Mouse (Mus musculus) c-Kit-negative CD71-positive TER-119-positive erythroid progenitor cells, embryonic 14.5 days (primary cell): ENCODE data around the gene Adamts12.

Experiments
- DNase-seq: peaks from one replicate; pipeline ENCODE4 v3.0.0-alpha.2; 2013; ENCODE audit warnings: low read depth, low spot score

Gene Adamts12

GRCm38 (mm10) chr15:11064558-11065411 is at the start of gene Adamts12:
Gene Adamts12 (plus strand): TSS chr15:11064790.
- DNase-seq = no peak

GRCm38 (mm10) chr15:11014931-11015330 is 49.7 kb upstream of the Adamts12 start:
- DNase-seq = no peak

DNA sequence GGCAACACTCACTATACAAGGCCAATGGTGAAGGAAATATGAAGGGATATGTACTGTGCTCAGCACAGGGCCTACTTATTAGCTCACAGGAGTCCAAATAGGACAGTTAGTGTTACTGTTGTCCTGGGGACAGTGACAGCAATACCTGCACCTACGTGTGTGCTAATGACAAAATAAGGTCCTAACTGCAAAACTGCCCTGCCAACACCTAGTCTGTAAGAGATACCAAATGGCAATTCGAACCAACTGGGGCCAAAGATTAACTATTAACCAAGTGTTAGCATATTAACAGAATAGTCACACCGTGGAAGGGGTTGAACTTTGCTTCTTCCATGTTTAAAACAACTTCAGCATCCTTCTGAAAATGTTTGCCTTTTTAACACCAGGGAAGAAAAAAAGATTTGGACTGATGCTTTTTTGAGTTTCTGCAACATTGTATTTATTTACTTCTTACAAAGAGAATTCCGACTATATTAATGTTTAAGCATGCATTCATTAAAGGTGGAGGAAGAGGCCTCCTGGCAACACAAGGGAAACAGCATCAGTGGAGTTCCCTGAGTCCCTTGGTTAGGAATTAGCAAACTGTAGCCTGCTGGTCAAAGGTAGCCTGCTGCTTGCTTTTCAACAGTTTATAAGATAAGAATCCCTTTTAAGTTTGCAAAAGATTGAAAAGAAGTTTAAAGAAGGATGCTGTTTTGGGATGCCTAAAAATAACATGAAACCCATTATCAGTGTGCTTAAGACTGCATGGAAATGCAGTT is 37.6 kb upstream of the Adamts12 start:
- DNase-seq = no peak

DNA sequence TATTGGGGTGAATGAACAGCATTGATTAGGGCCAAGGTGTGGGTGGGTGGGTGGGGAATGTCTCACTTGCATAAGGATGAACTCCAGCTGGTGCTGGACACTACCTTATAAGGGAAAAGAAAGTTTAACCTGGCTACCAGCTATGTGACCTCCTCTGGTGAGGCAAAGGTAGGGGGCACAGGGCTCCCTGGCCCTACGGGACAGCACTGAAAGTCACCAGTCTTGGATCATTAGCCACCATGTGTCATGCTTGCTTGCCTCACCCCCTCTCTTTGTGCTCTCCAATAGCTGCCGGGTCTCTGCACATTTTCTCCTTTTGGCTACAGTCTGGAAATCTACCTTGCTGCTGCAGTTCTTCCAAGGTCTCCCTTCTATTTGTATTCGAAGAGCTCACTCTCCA is 34.4 kb upstream of the Adamts12 start:
- DNase-seq = no peak

DNA sequence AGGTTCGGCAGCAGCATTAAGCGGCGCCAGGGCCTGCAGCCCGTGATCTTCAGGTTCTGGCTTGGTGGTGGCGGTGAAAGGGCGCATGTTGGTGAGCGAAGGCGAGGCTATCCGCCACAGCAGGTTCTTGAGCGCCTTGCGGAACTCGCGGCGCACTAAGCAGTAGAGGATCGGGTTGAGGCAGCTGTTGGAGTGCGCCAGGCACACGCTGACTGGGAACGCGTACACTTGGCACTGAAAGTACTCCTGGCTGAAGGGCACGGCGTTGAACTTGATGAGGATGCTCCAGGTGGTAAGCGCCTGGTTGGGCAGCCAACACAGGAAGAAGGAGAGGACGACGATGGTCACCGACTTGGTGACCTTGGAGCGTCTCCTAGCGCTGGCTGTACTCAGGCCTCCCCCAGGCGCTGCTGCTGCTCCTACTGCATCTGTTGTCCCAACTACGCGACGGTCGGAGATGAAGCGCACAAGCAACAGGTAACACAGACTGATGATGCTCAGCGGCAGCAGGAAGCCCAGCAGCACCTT is 28.6 kb upstream of the Adamts12 start:
- no peak for DNase-seq

- DNase-seq = no peak
Measured at GRCm38 (mm10) chr15:11036535-11037375, 27.8 kb upstream of the Adamts12 start.

DNA sequence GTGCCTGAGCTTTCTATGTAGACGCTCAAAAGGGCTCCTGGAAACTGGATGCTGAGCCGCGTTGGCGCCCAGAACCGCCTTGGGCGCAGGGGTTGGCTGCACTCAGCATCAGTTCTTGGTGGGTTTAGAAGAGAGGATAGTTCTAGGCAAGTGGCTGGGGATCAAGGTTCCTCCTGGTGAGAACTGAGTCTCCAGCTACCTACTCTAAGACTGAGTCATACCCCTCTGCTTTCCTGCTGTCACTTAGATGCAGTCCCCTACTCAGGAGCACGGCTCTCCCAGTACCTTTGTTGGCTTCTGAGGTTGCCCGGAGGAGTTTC is 27.3 kb upstream of the Adamts12 start:
- DNase-seq = no peak

GRCm38 (mm10) chr15:11037711-11038110 is 26.9 kb upstream of the Adamts12 start, which contains the start of gene Rxfp3:
Gene Rxfp3 (minus strand): TSS chr15:11037991.
- DNase-seq = no peak

GRCm38 (mm10) chr15:11038476-11038875 is 26.1 kb upstream of the Adamts12 start:
- no peak for DNase-seq

DNA sequence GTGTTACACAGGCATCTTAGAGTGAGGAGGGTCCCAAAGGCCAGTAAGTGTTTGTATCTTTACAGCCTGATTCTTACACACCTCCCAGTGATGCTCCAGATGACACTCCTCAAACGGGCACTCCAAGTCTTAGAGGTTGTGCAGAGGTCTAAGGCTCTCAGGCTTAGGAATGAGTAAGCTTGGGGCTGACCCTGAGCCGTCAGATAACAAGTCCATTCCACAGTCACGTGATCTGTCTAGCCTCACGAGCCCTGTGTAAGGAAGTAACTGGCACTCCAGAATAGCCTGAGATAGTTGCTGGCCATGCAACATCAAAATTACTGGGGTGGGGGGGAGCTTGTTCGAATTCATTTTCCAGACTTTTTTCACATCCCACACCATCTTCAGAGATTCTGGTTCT is 24.5 kb upstream of the Adamts12 start:
- DNase-seq = no peak

- DNase-seq = no peak
Measured at GRCm38 (mm10) chr15:11041229-11041628, 23.4 kb upstream of the Adamts12 start.

DNA sequence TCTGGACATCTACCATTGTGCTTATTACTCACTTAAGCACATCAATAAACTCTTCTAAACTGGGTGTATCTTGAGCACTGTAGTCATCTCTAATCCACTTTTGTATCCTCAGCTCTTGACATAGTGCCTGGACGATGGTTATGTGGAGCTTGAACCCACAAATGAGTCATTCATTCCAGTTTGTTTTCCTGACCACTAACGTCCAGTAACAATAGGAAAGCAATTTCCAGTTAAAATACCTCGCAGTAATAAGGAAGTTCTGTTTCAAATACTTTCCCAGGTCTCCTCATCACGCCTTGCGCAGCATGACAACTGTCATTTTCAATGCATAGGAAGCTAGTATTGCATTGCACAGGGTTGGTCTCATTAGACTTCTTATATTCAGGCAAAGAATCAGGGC is 21.8 kb upstream of the Adamts12 start:
- DNase-seq = no peak

DNA sequence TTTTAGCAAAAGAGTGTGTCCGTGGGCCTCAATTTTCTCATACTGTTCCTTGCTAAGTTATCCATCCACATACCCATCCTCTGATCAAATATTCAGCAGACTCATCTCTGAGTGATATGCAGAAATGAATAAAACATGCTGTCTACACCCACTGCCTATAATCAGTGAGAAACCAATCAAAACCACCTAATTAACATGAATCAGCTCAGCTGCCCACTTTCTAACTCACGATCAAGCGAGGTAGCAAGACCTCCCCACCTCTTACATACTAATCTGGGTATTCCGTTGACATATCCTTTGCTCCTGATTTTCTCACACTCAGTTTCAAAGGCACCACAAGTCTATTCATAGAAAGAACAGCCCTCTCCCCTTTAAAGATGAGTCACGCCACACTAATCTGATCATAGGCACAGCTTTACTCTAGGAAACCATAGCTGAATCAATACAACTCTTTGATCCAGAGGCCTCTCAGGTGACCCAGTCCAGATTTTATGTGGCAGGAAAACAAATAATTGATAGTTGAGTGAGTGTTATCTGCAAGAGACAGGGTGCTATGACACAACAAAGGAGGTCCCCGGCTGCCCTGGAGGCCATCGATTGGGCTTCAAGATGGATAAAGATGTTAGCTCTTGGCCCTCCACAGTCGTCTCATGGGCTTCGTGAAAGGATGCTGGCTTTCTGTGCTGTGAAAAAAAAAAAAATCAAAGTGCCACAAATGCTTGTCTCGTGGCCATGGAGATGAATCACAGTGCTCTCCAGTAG is 10.7 kb upstream of the Adamts12 start:
- no peak for DNase-seq

GRCm38 (mm10) chr15:11054440-11055080 is 10.0 kb upstream of the Adamts12 start:
- DNase-seq = no peak

DNA sequence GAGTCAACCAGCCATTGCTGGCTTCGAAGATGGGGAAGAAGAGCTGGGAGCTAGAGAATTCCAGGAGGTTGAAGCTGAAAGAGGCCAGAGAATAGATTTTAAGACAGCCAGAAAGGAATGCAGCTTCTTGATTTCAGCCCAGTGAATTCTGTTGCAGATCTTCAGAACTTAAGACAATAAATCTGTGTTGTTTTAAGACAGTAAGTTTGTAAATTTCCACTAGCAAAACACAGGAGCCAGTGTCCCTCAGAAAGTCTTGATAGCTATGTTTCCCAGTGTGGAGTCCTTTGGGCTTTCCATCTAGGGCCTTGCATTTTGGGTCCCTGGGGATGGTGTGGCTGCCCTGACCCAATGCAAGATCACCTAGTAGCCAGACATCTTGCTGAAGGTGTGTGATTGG is 1.7 kb upstream of the Adamts12 start:
- DNase-seq = no peak

DNA sequence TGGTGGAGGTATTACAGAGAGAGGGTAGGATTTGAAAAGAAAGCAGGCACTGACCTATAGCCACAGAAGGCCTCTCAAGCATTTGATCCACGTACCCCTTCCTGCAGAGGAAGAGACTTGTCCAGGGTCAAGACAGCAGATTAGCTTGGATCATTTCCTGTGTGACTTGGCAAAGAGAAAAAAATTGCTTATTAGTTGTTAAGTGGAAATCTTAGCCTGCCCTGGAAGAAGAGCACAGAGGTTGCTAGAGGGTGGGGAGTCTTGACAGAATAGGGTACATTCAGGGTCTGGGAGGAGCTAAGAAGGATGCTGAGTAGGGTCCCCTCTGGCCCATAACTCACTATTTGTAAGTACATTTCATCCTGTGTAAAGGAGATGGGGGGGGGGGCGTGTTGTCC is 431 bp upstream of the Adamts12 start:
- no peak for DNase-seq

DNA sequence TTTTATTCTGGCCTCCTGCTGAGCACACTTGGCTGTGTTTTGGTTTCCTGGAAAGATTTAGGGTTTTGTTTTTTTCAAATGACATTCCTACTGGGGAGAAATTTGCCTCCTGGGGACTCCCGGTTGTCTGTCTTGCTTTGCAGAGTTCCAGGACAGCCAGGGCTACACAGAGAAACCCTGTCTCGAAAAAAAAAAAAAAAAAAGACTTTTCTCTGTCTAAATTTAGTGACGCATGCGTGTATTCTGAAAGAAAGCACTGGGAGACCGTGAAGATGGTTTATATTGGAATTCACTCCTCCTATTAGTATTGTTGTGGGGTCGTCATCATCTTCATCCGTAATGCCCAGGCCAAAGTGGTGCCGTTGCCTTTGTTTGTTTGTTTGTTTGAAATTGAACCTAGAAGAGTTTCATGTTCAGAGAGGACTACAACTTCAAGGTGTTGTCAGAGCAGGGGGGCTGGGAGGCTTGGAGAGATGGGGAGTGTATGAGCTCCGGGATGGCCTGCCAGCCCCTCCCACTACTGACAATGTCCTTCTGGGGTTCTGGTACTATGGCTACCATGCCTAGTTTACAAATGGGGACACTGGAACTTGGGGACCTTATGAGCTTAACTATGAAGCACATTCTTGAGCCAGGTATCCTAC is 1.1 kb downstream of the Adamts12 start:
- no peak for DNase-seq

GRCm38 (mm10) chr15:11066299-11066698 is 1.7 kb downstream of the Adamts12 start:
- DNase-seq = no peak

- no peak for DNase-seq
Measured at GRCm38 (mm10) chr15:11067891-11068290, 3.3 kb downstream of the Adamts12 start.

- DNase-seq = no peak
Measured at GRCm38 (mm10) chr15:11075726-11076361, 11.3 kb downstream of the Adamts12 start.
